Mouse (Mus musculus) limb, embryonic 13.5 days (tissue): ENCODE results near the gene Top2a. TPM values are rescaled to one million over a fixed set of nuclear protein-coding genes. Genes with fewer than 3 reads are reported as not detected.

Source experiments
- ATAC-seq: fragments of 200-750 bp; cut with Nextera tagmentation; 2 replicates; pipeline ENCODE4 v1.8.0; 2017; ENCODE audit warnings: low read depth, moderate number of reproducible peaks, moderate TSS enrichment; ENCODE audit not compliant: low FRiP score
- H3K27ac ChIP-seq: fragments of 300-500 bp; sonication (generic); 2 replicates; pipeline ENCODE4 v1.5.1; 2015; ENCODE audit warnings: inconsistent platforms, mild to moderate bottlenecking, moderate library complexity
- H3K27me3 ChIP-seq: fragments of 300-500 bp; sonication (generic); 2 replicates; pipeline ENCODE4 v1.6.1; 2015; ENCODE audit warnings: mild to moderate bottlenecking, inconsistent platforms
- H3K36me3 ChIP-seq: fragments of 300-500 bp; sonication (generic); 2 replicates; pipeline ENCODE4 v1.6.1; 2015; ENCODE audit warnings: inconsistent platforms, mild to moderate bottlenecking, moderate library complexity
- H3K4me1 ChIP-seq: fragments of 300-500 bp; sonication (generic); 2 replicates; pipeline ENCODE4 v1.6.1; 2015; ENCODE audit warnings: inconsistent platforms
- H3K4me2 ChIP-seq: fragments of 300-500 bp; sonication (generic); replicated peaks from 2 replicates; pipeline ENCODE4 v1.6.1; 2015; ENCODE audit warnings: inconsistent platforms, mild to moderate bottlenecking, moderate library complexity
- H3K4me3 ChIP-seq: fragments of 300-500 bp; sonication (generic); 2 replicates; pipeline ENCODE4 v1.5.1; 2015; ENCODE audit warnings: moderate library complexity, mild to moderate bottlenecking, inconsistent platforms
- H3K9ac ChIP-seq: fragments of 300-500 bp; sonication (generic); 2 replicates; pipeline ENCODE4 v1.6.1; 2015; ENCODE audit warnings: mild to moderate bottlenecking, inconsistent platforms
- H3K9me3 ChIP-seq: fragments of 300-500 bp; sonication (generic); 2 replicates; pipeline ENCODE4 v1.6.1; 2016; ENCODE audit warnings: inconsistent platforms
- WGBS: fragments of 180-500 bp; shearing (Covaris S2); methylation state at CpG from one replicate; pipeline ENCODE4 v1.1.7; 2015; 5-methylcytosine and 5-hydroxymethylcytosine counted together
- polyA plus RNA-seq: library from polyadenylated mRNA; unstranded; fragments of >200 nt; fragmentation: Nextera tagmentation; extraction: Ambion mirVana; gene quantifications from 2 replicates; pipeline ENCODE4 v1.2.1, GENCODE M21; 2015

The Top2a gene
- polyA plus RNA-seq, 1 experiment from 2014 or later: 275 TPM

- H3K27me3 ChIP-seq: no peaks in the 10 kb centered on the region
- H3K27ac ChIP-seq: no peak overlapping the region
- peaks cover 68% of the 10 kb centered on the region for H3K4me1 ChIP-seq
- no peak for ATAC-seq
- H3K4me3 ChIP-seq: no peak overlapping the region
- H3K4me2 ChIP-seq: no peak overlapping the region
- H3K9ac ChIP-seq: no peak overlapping the region
- H3K9me3 ChIP-seq: no peaks in the 10 kb centered on the region
- WGBS: 77% methylated on average over 10 of the region's 10 CpGs
- peaks cover 39% of the 10 kb centered on the region for H3K36me3 ChIP-seq
These were observed 67.6 kb downstream of the Top2a start for GRCm38 (mm10) chr11:98956340-98956739.

GRCm38 (mm10) chr11:98955707-98956235, 68.2 kb downstream of the Top2a start:
- no peaks in the 10 kb centered on the region for H3K9me3 ChIP-seq
- WGBS: 38% methylated on average over 7 of the region's 7 CpGs
- H3K4me2 ChIP-seq: no peak overlapping the region
- H3K9ac ChIP-seq: no peak overlapping the region
- no peaks in the 10 kb centered on the region for H3K27me3 ChIP-seq
- ATAC-seq: no peak
- H3K27ac ChIP-seq: peak overlapping the region; percentile 8; the same call in 1 of the 2 replicates
- peaks cover 45% of the 10 kb centered on the region for H3K36me3 ChIP-seq
- no peak overlapping the region for H3K4me3 ChIP-seq
- H3K4me1 ChIP-seq: peaks cover 68% of the 10 kb centered on the region

- Histone ChIP-seq H3K9ac (no peak overlapping the region), H3K9me3 (no peaks in the 10 kb centered on the region), H3K4me3 (no peak overlapping the region), H3K36me3 (peaks cover 52% of the 10 kb centered on the region), H3K27ac (peak overlapping the region; percentile 52; the same call in 1 of the 2 replicates), H3K4me2 (peak overlapping the region; percentile 43), H3K27me3 (no peaks in the 10 kb centered on the region), H3K4me1 (peaks cover 70% of the 10 kb centered on the region)
- 26% methylated on average over 17 of the region's 17 CpGs for WGBS
- ATAC-seq: peak; percentile 3; the same call in 1 of the 2 replicates
These were observed 68.9 kb downstream of the Top2a start for GRCm38 (mm10) chr11:98954801-98955706.

GRCm38 (mm10) chr11:98954373-98954772, 69.6 kb downstream of the Top2a start:
- 10% methylated on average over 10 of the region's 10 CpGs for WGBS
- no peaks in the 10 kb centered on the region for H3K9me3 ChIP-seq
- peaks cover 56% of the 10 kb centered on the region for H3K36me3 ChIP-seq
- no peaks in the 10 kb centered on the region for H3K27me3 ChIP-seq
- peak overlapping the region; percentile 43 for H3K4me2 ChIP-seq
- peak overlapping the region; percentile 52; the same call in 1 of the 2 replicates for H3K27ac ChIP-seq
- ATAC-seq: peak; percentile 55; the same call in 1 of the 2 replicates
- H3K4me1 ChIP-seq: peaks cover 69% of the 10 kb centered on the region
- no peak overlapping the region for H3K9ac ChIP-seq
- 0 out of 2 replicates have a peak overlapping the region, but pooled peaks have one; percentile 5 for H3K4me3 ChIP-seq

- Histone ChIP-seq H3K36me3 (peaks cover 61% of the 10 kb centered on the region), H3K27ac (peak overlapping the region; percentile 52; the same call in 1 of the 2 replicates), H3K9me3 (no peaks in the 10 kb centered on the region), H3K27me3 (no peaks in the 10 kb centered on the region), H3K4me3 (no peak overlapping the region), H3K4me1 (peaks cover 69% of the 10 kb centered on the region), H3K4me2 (peak overlapping the region; percentile 43), H3K9ac (no peak overlapping the region)
- WGBS: 38% methylated on average over 13 of the region's 13 CpGs
- ATAC-seq: no peak
These were observed 70.1 kb downstream of the Top2a start for GRCm38 (mm10) chr11:98953835-98954320.

GRCm38 (mm10) chr11:98953361-98953760, 70.6 kb downstream of the Top2a start:
- Histone ChIP-seq H3K27me3 (no peaks in the 10 kb centered on the region), H3K4me2 (no peak overlapping the region), H3K36me3 (peaks cover 63% of the 10 kb centered on the region), H3K9ac (no peak overlapping the region), H3K4me3 (no peak overlapping the region), H3K9me3 (no peaks in the 10 kb centered on the region), H3K27ac (no peak overlapping the region), H3K4me1 (peaks cover 67% of the 10 kb centered on the region)
- ATAC-seq: no peak
- WGBS: 6% methylated on average over 1 of the region's 2 CpGs

- Histone ChIP-seq H3K27ac (no peak overlapping the region), H3K4me1 (peaks cover 73% of the 10 kb centered on the region), H3K27me3 (no peaks in the 10 kb centered on the region), H3K4me3 (no peak overlapping the region), H3K4me2 (no peak overlapping the region), H3K36me3 (peaks cover 63% of the 10 kb centered on the region), H3K9me3 (no peaks in the 10 kb centered on the region), H3K9ac (no peak overlapping the region)
- WGBS: 60% methylated on average over 2 of the region's 2 CpGs
- no peak for ATAC-seq
These were observed 71.3 kb downstream of the Top2a start for GRCm38 (mm10) chr11:98952736-98953135.

- no peak for ATAC-seq
- Histone ChIP-seq H3K9ac (no peak overlapping the region), H3K27me3 (no peaks in the 10 kb centered on the region), H3K36me3 (peaks cover 63% of the 10 kb centered on the region), H3K4me1 (peaks cover 79% of the 10 kb centered on the region), H3K27ac (no peak overlapping the region), H3K9me3 (no peaks in the 10 kb centered on the region), H3K4me2 (no peak overlapping the region), H3K4me3 (no peak overlapping the region)
- 85% methylated on average over 1 of the region's 1 CpGs for WGBS
These were observed 71.9 kb downstream of the Top2a start for GRCm38 (mm10) chr11:98952111-98952510.

GRCm38 (mm10) chr11:98951026-98951906, 72.7 kb downstream of the Top2a start:
- Histone ChIP-seq H3K27me3 (no peaks in the 10 kb centered on the region), H3K9ac (peak overlapping the region; percentile 10), H3K27ac (peak overlapping the region; percentile 63), H3K4me3 (no peak overlapping the region), H3K4me2 (no peak overlapping the region), H3K9me3 (no peaks in the 10 kb centered on the region), H3K36me3 (peaks cover 59% of the 10 kb centered on the region), H3K4me1 (peaks cover 84% of the 10 kb centered on the region)
- peak; percentile 20; the same call in 1 of the 2 replicates for ATAC-seq
- WGBS: 68% methylated on average over 16 of the region's 16 CpGs

GRCm38 (mm10) chr11:98950484-98950883, 73.5 kb downstream of the Top2a start:
- H3K9ac ChIP-seq: no peak overlapping the region
- no peak overlapping the region for H3K4me3 ChIP-seq
- 79% methylated on average over 9 of the region's 9 CpGs for WGBS
- H3K4me2 ChIP-seq: no peak overlapping the region
- peaks cover 87% of the 10 kb centered on the region for H3K4me1 ChIP-seq
- H3K27me3 ChIP-seq: no peaks in the 10 kb centered on the region
- H3K36me3 ChIP-seq: peaks cover 55% of the 10 kb centered on the region
- no peak for ATAC-seq
- H3K9me3 ChIP-seq: no peaks in the 10 kb centered on the region
- peak overlapping the region; percentile 10; the same call in 1 of the 2 replicates for H3K27ac ChIP-seq

- peaks cover 55% of the 10 kb centered on the region for H3K36me3 ChIP-seq
- no peak overlapping the region for H3K4me3 ChIP-seq
- no peak for ATAC-seq
- H3K4me2 ChIP-seq: no peak overlapping the region
- H3K27ac ChIP-seq: peak overlapping the region; percentile 10; the same call in 1 of the 2 replicates
- WGBS: 86% methylated on average over 7 of the region's 7 CpGs
- H3K27me3 ChIP-seq: no peaks in the 10 kb centered on the region
- H3K9me3 ChIP-seq: no peaks in the 10 kb centered on the region
- peaks cover 87% of the 10 kb centered on the region for H3K4me1 ChIP-seq
- peak overlapping the region; percentile 35; the same call in 1 of the 2 replicates for H3K9ac ChIP-seq
These were observed 74.0 kb downstream of the Top2a start for GRCm38 (mm10) chr11:98949958-98950460.
